Mouse (Mus musculus): ENCODE measurements at regions not wholly inside any gene's neighbourhood (a gene's known extent, or its start where the extent isn't known, plus 50 kb on each side); places are given as distances from the start of the nearest gene placed in this dataset.

DNA sequence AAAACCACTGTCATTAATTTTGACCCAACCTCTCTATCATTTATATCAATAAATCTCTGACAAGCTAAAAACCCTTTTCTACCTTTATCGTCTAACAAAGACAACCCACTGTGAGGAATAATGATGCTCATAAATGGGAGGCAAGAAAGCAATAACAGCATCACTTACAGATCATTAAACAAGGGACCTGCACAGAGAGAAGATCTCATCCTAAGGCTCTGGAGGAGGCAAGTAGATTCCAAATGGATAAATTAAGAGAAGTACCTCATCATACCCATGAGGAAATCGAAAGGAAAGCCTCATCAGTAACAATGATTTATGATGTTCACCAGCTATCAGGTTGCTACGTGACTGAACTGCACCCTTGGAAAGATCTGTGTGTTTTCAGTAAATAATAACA is 670.4 kb downstream of the Nup35 start:
- TF ChIP-seq POLR2A (IDR thresholded peaks at IDR 0.05; ENCODE audit: borderline replicate concordance, extremely low read depth, insufficient read depth, insufficient read length, poor library complexity, severe bottlenecking), result no peak
- TF ChIP-seq CTCF (IDR thresholded peaks at IDR 0.05; ENCODE audit: borderline replicate concordance, extremely low read depth, insufficient read depth, insufficient read length), result no peak

Data from brain, embryonic 14.5 days (tissue).